Mouse (Mus musculus) bone marrow, adult 2 months (tissue): Measurements from ENCODE around the gene Exosc3.
A peak's percentile ranks its signal among the peaks of the same experiment; 100 is the strongest.

ENCODE experiments used
- CTCF ChIP-seq: fragments of 200-500 bp; IDR thresholded peaks from 2 replicates; pipeline ENCODE4 v1.5.1; 2011; ENCODE audit warnings: low read length, control low read depth; ENCODE audit not compliant: control insufficient read depth, insufficient read depth
- POLR2A ChIP-seq: fragments of 200-500 bp; IDR thresholded peaks from 2 replicates; pipeline ENCODE4 v1.6.1; 2011; ENCODE audit warnings: low read depth, mild to moderate bottlenecking, control low read depth, low read length, borderline replicate concordance; ENCODE audit not compliant: control insufficient read depth

DNA sequence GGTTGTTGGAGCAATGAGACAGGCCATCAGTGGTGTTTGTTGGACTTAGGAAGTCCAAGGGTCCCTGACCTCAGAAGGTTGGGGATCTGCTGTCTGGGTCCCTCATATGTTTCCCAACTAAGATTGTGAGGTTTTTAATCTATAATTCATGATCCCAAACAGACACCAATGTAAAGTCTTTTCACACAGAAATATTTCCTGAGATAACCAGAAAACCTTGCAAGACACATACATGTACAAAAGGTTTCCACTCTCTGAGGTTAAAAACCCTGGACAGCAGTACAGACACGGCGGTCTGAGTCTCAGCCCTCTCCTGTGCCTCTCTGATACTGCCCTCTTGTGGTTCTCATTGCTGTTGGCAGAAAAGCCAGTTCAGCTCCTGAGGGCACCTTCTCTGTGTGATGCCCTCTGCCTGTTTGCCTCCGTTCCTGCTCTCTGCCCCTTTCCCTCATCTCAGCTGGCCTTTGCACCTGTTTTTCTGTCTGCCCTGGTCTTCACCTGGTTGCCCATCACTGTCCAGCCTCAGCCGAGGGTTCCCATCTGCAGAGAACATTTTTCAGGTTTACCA is 62.5 kb downstream of the Exosc3 start:
- TF ChIP-seq POLR2A (no peak), CTCF (peak; percentile 76)
